Mouse (Mus musculus): Measurements from ENCODE around the gene Nup188.

Gene Nup188

GRCm38 (mm10) chr2:30286192-30287026 lies at the start of gene Nup188, which contains the start of gene Dolk:
Gene Nup188 (plus strand): TSS chr2:30286397.
Gene Dolk (minus strand): TSS chr2:30286334.
- CTCF ChIA-PET = interaction anchor here in 1 of 4 experiments (0.6 kb wide), 1 partner anchor 199 kb away, joined by 3 read pairs; no protein-coding TSS in a partner anchor

DNA sequence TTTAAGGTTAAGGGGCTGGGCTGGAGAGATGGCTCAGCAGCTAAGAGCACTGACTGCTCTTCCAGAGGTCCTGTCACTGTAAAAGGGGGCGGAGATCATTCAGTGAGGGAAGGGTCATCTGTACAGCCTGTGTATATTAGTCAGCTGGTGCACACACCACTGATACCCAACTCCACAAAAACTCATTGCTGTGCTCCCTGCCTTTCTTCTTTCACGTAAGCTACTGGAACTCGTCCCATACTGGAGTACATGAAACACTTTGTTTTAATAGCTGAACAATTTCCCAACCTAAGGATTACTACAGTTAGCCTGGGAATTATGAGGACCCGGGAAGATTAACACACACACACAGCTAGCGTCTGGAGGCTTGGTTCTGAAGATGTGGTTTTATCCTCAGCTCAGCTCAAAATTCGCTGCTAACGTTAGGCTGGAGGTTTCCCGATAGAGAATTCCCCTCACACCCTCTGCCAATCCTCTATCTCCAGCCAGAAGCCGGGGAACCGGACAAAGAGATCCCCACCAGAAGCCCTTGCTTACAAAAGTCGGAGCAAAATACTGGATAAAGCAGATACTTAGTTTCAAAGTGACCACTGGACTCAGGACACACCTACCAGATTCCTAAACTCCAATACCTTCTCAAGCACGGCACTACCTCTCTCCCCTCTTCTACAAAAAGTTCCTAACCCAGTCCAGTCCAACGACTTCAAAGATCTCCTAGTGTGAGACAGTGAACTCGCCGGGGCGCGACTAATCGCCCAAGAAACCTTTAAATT lies 49.6 kb upstream of the Nup188 start:
- ChIA-PET CTCF (interaction anchor here in 3 of 4 experiments (0.6 to 2.2 kb wide), 6 partner anchors 17 to 75 kb away, joined by 3 to 5 read pairs (median 4); partner anchors contain the start of gene Spout1 (in 1 of the 3)), POLR2A (interaction anchor here (0.6 to 8.2 kb wide), 49 partner anchors 10 to 571 kb away, joined by 3 to 66 read pairs (median 4); partner anchors contain the start of genes Endog (in 2 of the 4), Kyat1 (in 2 of the 4), Phyhd1 (in 2 of the 4) and Spout1 (in 2 of the 4))

More at GRCm38 (mm10) chr2:30286192-30287026, at the start of gene Nup188, which contains the start of gene Dolk:
- POLR2A ChIA-PET = interaction anchor here in 3 of 4 experiments (0.6 to 1.4 kb wide), 7 partner anchors 20 to 154 kb away, joined by 3 to 5 read pairs (median 4); partner anchors contain the start of genes Lrrc8a (in 1 of the 3) and Phyhd1 (in 1 of the 3)

DNA sequence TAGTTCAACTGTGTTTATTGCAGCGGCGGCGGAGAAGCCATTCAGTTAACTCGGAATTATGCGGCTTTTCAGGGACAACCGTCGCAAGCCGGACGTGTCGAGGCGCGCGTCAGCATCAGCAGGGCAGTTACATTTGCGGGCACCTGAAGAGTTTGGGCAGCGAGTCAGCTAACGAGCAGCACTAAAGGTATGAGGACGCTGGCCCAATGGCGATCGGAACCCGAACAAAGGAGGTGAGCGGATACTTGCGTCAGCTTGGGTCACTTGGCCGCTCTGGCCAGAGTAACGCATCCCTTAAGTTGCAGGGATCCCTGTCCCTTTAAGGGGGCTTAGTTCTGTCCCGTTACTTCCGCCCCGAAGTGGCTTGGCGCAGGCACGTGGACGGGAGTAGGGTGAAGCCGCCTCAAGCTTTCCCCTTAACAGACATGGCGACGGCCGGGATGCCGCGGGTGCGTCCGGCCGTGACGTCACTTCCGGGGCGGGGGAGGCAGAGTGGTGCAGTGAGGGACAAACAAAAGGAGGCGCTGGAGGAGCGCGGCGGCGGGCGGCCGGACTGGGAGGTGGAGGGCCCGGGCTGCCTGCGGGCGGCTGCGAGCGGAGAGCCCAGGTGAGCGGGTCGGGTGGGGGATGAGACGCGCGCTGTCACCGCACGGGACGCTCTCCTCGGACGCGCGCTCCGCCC lies 48.9 kb upstream of the Nup188 start, which contains the start of gene Lrrc8a:
Lrrc8a (plus strand) TSS at position 517 of the 682 bp plus-strand sequence.
- POLR2A ChIA-PET = interaction anchor here (0.6 to 8.2 kb wide), 48 partner anchors 14 to 1055 kb away, joined by 3 to 66 read pairs (median 4); partner anchors contain the start of genes Kyat1 (in 2 of the 4), Phyhd1 (in 2 of the 4), Dolk (in 1 of the 4) and Dolpp1 (in 1 of the 4)
- CTCF ChIA-PET = interaction anchor here in 3 of 4 experiments (0.6 to 2.2 kb wide), 7 partner anchors 16 to 76 kb away, joined by 3 to 5 read pairs (median 4); partner anchors contain the start of gene Spout1 (in 1 of the 3)

DNA sequence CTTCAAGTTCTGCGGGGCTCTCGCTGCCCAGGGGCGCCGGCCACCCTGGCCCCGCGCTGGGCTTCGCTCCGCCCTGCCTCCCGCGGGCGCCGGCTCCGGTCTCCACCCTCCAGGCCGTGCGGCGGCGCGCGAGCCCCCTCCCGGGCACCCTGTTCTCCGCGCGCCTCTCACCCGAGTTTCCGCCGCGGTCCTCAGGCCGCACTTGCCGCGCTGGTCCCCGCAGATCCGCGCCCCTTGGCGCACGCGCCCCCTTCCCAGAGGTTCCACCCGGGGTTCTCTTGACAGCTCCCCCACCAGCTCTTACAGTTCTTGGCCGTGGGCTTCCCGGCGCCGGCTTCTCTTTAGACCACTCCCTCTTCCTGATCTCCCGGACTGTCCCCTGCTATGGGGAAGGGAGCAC lies 48.3 kb upstream of the Nup188 start:
- POLR2A ChIA-PET = interaction anchor here (0.6 to 8.2 kb wide), 40 partner anchors 13 to 682 kb away, joined by 3 to 66 read pairs (median 4); partner anchors contain the start of genes Phyhd1 (in 3 of the 4), Kyat1 (in 2 of the 4), Dolk (in 1 of the 4) and Dolpp1 (in 1 of the 4)
- CTCF ChIA-PET = interaction anchor here in 2 of 4 experiments (0.8 to 2.2 kb wide), 7 partner anchors 16 to 76 kb away, joined by 3 to 5 read pairs (median 4); partner anchors contain the start of gene Spout1 (in 1 of the 2)

- CTCF ChIA-PET = interaction anchor here in 1 of 4 experiments (0.6 to 1.1 kb wide), 2 partner anchors 23 to 235 kb away, joined by 3 to 4 read pairs; no protein-coding TSS in a partner anchor
- POLR2A ChIA-PET = interaction anchor here in 3 of 4 experiments (0.6 to 8.2 kb wide), 14 partner anchors 12 to 153 kb away, joined by 3 to 66 read pairs (median 7); partner anchors contain the start of genes Kyat1 (in 2 of the 3), Phyhd1 (in 2 of the 3), Dolpp1 (in 1 of the 3) and Endog (in 1 of the 3)
Observed at GRCm38 (mm10) chr2:30238906-30239465, 47.2 kb upstream of the Nup188 start.

GRCm38 (mm10) chr2:30239777-30240176 lies 46.4 kb upstream of the Nup188 start:
- CTCF ChIA-PET = no interaction called here
- POLR2A ChIA-PET = interaction anchor here in 2 of 4 experiments (1.0 to 8.2 kb wide), 4 partner anchors 8 to 107 kb away, joined by 3 to 66 read pairs (median 22); no protein-coding TSS in a partner anchor

DNA sequence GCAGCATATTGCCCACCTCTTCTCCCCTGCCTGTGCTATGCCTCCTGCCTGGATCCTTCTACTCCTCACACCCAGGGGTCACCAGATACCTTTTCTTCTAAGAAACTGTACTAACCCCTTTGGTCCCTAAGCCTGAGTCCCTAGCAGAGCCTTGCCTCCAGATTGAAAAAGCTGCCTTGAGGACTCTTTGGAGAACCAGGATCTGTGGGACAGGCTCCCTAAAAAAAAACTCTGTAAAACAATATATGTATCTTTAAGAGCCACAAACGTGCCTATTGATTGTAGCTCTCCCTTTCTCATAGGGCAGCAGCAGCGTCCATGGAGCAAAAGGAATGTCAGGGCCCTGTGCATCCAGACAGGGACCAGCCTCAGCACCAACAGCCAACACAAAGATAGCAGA lies 45.9 kb upstream of the Nup188 start, which contains the start of gene Gm28035:
Gm28035 (plus strand) TSS at position 301 of the 400 bp plus-strand sequence.
- POLR2A ChIA-PET = interaction anchor here in 2 of 4 experiments (0.6 to 8.2 kb wide), 7 partner anchors 8 to 432 kb away, joined by 3 to 66 read pairs (median 4); partner anchors contain the start of gene Spout1 (in 1 of the 2)
- CTCF ChIA-PET = interaction anchor here in 1 of 4 experiments (1.0 kb wide), 1 partner anchor 101 kb away, joined by 3 read pairs; no protein-coding TSS in a partner anchor

- POLR2A ChIA-PET = interaction anchor here (0.5 to 8.2 kb wide), 27 partner anchors 9 to 153 kb away, joined by 3 to 66 read pairs (median 4); partner anchors contain the start of genes Endog (in 3 of the 4), Phyhd1 (in 3 of the 4), Kyat1 (in 1 of the 4) and Spout1 (in 1 of the 4)
- CTCF ChIA-PET = interaction anchor here in 2 of 4 experiments (1.0 to 1.6 kb wide), 4 partner anchors 24 to 199 kb away, joined by 3 to 5 read pairs (median 4); partner anchors contain the start of genes Kyat1 (in 1 of the 2) and Phyhd1 (in 1 of the 2)
Observed at GRCm38 (mm10) chr2:30242509-30242908, 43.7 kb upstream of the Nup188 start.

DNA sequence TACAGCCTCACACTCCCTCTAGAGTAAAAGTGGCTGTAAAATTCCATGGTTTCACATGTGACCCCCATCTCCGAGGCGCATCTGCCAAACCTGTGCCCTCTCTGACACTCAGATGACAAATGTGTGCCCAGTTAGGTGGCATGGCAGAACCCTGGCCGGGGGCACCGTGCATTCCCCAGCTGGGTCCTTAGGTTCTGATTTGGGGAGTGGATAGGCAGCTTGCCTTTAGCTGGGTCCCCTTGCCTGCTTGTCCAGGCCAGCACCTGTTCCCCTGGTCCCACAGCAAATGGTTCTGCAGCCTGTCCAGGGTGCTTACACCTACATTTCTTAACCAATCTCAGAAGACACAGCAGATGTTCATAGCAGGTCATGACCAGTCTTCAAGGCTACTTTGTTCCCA lies 42.8 kb upstream of the Nup188 start:
- CTCF ChIA-PET = interaction anchor here in 2 of 4 experiments (1.6 kb wide), 2 partner anchors 40 to 198 kb away, joined by 4 to 5 read pairs; no protein-coding TSS in a partner anchor

GRCm38 (mm10) chr2:30244595-30245178 lies 41.5 kb upstream of the Nup188 start:
- CTCF ChIA-PET = interaction anchor here in 2 of 4 experiments (1.1 to 1.6 kb wide), 2 partner anchors 27 to 42 kb away, joined by 4 read pairs; no protein-coding TSS in a partner anchor
- POLR2A ChIA-PET = interaction anchor here in 2 of 4 experiments (0.9 to 5.6 kb wide), 17 partner anchors 8 to 184 kb away, joined by 3 to 41 read pairs (median 4); partner anchors contain the start of genes Endog (in 2 of the 2), Kyat1 (in 1 of the 2), Miga2 (in 1 of the 2) and Phyhd1 (in 1 of the 2)

More for the DNA sequence above, 42.8 kb upstream of the Nup188 start:
- POLR2A ChIA-PET = interaction anchor here in 3 of 4 experiments (0.7 to 8.2 kb wide), 22 partner anchors 9 to 169 kb away, joined by 3 to 66 read pairs (median 5); partner anchors contain the start of genes Phyhd1 (in 2 of the 3), Endog (in 1 of the 3), Kyat1 (in 1 of the 3) and Spout1 (in 1 of the 3)

DNA sequence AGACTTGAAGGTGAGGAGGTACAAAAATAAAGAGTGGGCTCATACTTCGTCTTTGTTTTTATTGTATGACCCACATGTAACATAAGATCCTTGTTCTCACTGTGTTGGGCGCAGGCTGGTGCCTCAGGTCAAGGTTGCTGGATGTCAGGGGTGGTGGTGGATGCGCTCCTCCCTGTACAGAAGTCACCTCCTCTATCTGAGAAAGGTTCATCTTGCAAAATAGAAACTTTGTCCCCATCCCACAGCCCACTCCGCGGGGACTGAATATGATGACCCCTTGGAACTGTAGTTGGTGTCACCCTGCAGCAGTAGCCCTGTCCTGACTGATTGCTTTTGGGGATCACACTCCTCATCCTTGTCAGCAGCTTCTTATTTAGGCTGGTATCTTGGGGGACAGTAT lies 39.2 kb upstream of the Nup188 start:
- CTCF ChIA-PET = no interaction called here
- POLR2A ChIA-PET = interaction anchor here in 2 of 4 experiments (0.6 to 1.5 kb wide), 4 partner anchors 9 to 42 kb away, joined by 3 to 5 read pairs (median 4); partner anchors contain the start of gene Kyat1 (in 1 of the 2)

DNA sequence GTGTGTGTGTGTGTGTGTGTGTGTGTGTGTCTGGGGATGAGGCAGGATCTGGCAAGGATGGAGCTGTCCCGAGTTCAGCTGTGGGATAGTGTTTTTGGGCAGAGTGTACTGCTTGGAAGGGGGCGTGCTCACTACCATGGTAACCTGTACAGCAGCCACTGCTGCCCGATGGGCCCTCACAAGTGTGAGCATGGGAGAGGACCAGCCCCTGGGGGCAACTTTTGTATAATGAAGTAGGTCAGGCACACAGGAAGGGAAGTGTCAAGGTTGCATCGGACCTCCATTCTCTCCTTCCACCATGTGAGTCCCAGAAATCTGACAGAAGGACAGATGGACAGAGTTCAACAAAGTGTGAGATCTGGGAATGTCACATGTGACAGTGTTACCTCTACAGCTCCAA lies 38.5 kb upstream of the Nup188 start:
- ChIA-PET POLR2A (interaction anchor here in 2 of 4 experiments (0.6 to 1.5 kb wide), 8 partner anchors 7 to 505 kb away, joined by 3 to 5 read pairs (median 3); partner anchors contain the start of genes Endog (in 1 of the 2), Gm28035 (in 1 of the 2) and Kyat1 (in 1 of the 2)), CTCF (interaction anchor here in 2 of 4 experiments (0.6 to 1.3 kb wide), 2 partner anchors 44 to 629 kb away, joined by 4 read pairs; no protein-coding TSS in a partner anchor)

DNA sequence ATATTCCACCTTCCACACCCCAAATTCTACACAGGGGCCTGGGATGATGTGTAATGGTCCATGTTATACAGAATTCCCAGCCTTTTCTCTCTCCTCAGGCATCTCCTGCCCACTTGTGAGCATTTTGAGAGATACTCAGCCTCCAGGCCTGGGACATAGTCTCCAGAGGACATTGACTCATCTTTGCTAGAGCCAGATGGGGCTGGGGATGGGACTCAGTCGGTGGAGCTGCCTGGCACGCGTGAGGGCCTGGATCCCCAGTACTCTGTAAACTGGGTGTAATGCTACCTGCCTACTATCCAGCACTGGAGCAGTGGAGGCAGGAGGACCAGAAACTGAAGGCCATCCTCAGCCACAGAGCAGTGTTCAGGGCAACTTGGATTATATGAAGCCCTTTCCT lies 37.0 kb upstream of the Nup188 start:
- ChIA-PET POLR2A (interaction anchor here in 1 of 4 experiments (1.1 to 7.0 kb wide), 2 partner anchors 15 to 39 kb away, joined by 3 to 85 read pairs; partner anchors contain the start of gene Phyhd1), CTCF (no interaction called here)

DNA sequence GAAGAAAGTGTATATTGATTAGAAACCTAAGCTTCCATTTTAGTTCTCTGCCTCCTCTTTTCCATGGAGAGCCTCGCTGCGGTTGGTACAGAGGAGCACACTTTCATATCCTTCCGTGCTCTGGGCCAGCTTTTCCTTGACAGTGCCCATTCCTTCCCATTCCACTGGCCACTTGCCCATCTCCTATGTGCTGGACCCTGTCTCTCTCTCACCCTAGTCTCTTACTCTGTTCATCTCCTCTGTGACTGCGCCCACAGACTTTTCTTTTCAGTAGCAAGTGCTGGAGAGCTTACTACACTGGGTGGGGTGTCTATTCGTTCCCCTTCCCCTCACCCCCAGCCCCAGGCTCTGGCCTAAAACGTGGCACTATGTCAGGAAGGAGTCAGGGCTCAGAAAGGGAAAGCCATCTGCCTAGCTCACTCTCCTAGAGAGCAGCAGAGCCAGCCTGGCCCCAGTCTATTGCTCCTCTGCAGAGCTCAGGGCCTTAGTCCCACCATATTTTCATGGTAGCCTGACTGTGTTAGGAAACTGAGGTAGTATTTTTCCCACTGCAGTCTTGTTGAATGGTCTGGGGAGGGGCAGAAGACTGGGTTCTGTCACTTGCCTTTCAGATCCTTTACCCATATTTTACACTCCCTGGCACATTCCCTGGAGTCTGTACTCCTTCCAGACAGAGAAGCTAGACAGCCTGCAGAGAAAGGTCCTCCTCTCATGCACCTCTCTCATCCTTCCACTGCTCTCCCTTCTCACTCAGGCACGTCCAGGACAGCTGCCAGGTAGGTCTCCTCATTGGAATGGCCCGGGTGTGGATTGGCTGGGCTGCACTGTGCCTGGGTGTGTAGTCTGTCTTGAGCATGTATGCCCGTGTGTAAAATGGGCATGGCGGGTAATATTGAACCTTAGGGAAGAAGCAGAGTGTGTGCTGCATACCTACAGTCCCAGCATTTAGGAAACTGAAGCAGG lies 35.8 kb upstream of the Nup188 start:
- POLR2A ChIA-PET = interaction anchor here (0.6 to 7.0 kb wide), 14 partner anchors 8 to 426 kb away, joined by 3 to 85 read pairs (median 9); partner anchors contain the start of genes Endog (in 2 of the 4), Gm28035 (in 2 of the 4), Lrrc8a (in 2 of the 4) and Phyhd1 (in 2 of the 4)

More for the DNA sequence above, 35.8 kb upstream of the Nup188 start:
- CTCF ChIA-PET = interaction anchor here in 1 of 4 experiments (0.5 kb wide), 1 partner anchor 458 kb away, joined by 4 read pairs; no protein-coding TSS in a partner anchor
